Mouse (Mus musculus) left cerebral cortex, postnatal 25 days (tissue): ENCODE data around the gene Spindoc. TPM values are rescaled to one million over a fixed set of nuclear protein-coding genes. Genes with fewer than 3 reads are reported as not detected.

Experiments
- DNase-seq, 2 experiments: peaks; one replicate each; pipeline ENCODE4 v3.0.0; 2022; ENCODE audit warnings: low spot score in 2 of 2, mixed read lengths in 1 of 2
- intact Hi-C: fragments of 180-260 bp; cut with DNase I; formaldehyde crosslinking; loops from one replicate; pipeline ENCODE4 v1.15.1; 2025
- microRNA-seq, 2 experiments: library from miRNA; unstranded; fragments of <30 nt; microRNA quantifications; one replicate each; pipeline ENCODE4 v1.2.0; 2022
- total RNA-seq, 2 experiments: library from RNA; stranded (reverse); gene quantifications; 2 replicates each; pipeline ENCODE4 v1.2.3; 2021

Spindoc gene
- total RNA-seq, 2 experiments from 2014 or later, result 29.0 to 32.0 TPM

GRCm38 (mm10) chr19:7305380-7306310 lies 77.1 kb downstream of the Spindoc start:
- intact Hi-C loops, result no loop called here
- DNase-seq, result no peak

DNA sequence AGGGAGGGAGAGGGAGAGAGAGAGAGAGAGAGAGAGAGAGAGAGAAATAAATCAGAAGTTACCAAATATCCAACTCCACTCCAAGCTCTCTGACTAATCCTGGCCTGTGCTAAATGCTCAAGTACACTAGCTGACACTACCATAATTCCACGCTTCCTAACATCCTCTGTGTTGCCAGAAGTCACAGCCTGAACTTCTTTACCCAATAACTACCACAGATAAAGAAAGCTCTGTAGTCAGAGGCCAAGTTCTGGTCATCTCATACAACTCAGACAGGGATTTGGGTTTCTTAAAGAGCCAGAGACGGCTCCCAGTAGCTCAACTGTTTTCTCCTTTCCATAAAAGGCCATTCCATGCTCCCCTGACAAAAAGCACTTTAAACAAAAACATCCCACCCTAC lies 78.0 kb downstream of the Spindoc start:
- intact Hi-C loops, result no loop called here
- DNase-seq, result no peak

Small RNA genes lying within 50 kb of the gene (microRNA-seq; reads per million reads assigned to microRNA genes)
- 0.25 to 1.0 reads per million in 2 experiments for gene Mir6991

Other genes starting within 250 kb of the Spindoc start
- 100 to 1,000 TPM; 258 to 270 TPM for gene Otub1, start 176.7 kb downstream of the Spindoc start, total RNA-seq
- 1,000 to 10,000 TPM; 1,203 to 1,264 TPM for gene Cox8a, start 165.4 kb downstream of the Spindoc start, total RNA-seq
- gene Naa40, start 141.8 kb downstream of the Spindoc start, total RNA-seq, result 10 to 100 TPM; 31.3 to 36.6 TPM
- gene Rcor2, start 115.7 kb downstream of the Spindoc start, total RNA-seq, result 10 to 100 TPM; 13.8 to 15.3 TPM
- gene Mark2, start 41.1 kb downstream of the Spindoc start, total RNA-seq, result 100 to 1,000 TPM; 134 to 150 TPM
- gene 2700081O15Rik, start 34.6 kb upstream of the Spindoc start, total RNA-seq, result 10 to 100 TPM; 36.0 to 36.2 TPM
- 100 to 1,000 TPM; 854 to 900 TPM for gene Rtn3, start 100.3 kb upstream of the Spindoc start, total RNA-seq
- gene Atl3, start 111.0 kb upstream of the Spindoc start, total RNA-seq, result 10 to 100 TPM; 23.0 to 28.2 TPM
- 10 to 100 TPM; 21.5 to 21.7 TPM for gene Pla2g16, start 174.5 kb upstream of the Spindoc start, total RNA-seq
- gene Lgals12, start 224.2 kb upstream of the Spindoc start, total RNA-seq, result under 1 TPM; 0.16 to 0.64 TPM
- not detected for gene Hrasls5, start 229.5 kb upstream of the Spindoc start, total RNA-seq